Mouse (Mus musculus): Measurements from ENCODE around the gene Taf4. TPM values are rescaled to one million over a fixed set of nuclear protein-coding genes. Genes with fewer than 3 reads are reported as not detected.

Taf4 gene
- polyA plus RNA-seq, 1 experiment from 2014 or later, result 1.6 TPM

DNA sequence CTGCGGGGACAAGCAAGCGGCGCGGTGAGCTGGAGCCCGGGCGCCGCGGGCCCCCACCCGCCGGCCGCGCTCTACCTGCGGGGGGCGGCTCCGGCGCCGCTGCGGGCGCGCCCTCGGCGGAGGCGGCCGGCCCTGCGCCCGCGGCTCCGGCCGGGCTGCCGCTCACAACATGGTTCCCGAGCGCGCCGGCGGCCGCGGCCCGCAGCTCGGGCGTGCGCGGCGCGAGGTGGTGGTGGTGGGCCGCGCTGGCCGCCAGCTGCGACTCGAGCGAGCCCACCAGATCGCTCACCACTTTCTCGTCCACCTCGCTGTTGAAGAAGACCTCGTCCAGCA, 185 bp downstream of the Taf4 start:
- Histone ChIP-seq H3K4me2 (ENCODE audit: low read depth, low read length) (peak overlapping the region; percentile 52), H3K9ac (ENCODE audit: low read depth, low read length) (peak overlapping the region; percentile 88), H3K27me3 (ENCODE audit: control insufficient read depth, insufficient read depth, low read depth, low read length) (no peaks in the 10 kb centered on the region), H3K27ac (ENCODE audit: low read length) (peak overlapping the region; percentile 86), H3K9me3 (replicated peaks; ENCODE audit: control insufficient read depth, low read length) (no peaks in the 10 kb centered on the region), H3K36me3 (ENCODE audit: control insufficient read depth, insufficient read depth) (no peaks in the 10 kb centered on the region), H3K4me1 (ENCODE audit: control insufficient read depth, low read depth, low read length) (peaks cover 41% of the 10 kb centered on the region), H3K4me3 (ENCODE audit: low read depth, low read length) (peak overlapping the region; percentile 90)
- 0% methylated on average over 35 of the region's 54 CpGs for WGBS (ENCODE audit: insufficient replicate concordance)
- peak; percentile 23 for ATAC-seq (ENCODE audit: low read depth)

DNA sequence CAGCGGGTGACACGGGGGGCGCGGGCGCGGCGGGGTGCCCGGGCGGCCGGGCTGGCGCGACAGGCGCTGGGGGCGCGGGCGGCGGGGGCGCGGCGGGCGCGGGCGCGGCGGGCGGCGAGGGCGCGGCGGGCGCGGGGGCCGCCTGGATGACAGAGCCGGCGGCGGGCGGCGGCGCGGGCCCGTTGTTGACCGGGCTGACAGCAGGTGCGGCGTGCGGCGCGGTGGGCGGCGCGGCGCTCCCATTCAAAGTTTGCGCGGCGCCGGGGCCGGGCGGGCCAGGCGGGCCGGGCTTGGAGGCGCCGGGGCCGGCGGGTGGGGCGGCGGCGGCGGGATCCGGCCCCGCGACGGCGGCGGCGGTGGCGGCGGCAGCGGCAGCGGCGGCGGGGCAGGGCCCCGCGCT, 595 bp downstream of the Taf4 start:
- peaks cover 41% of the 10 kb centered on the region for H3K4me1 ChIP-seq (ENCODE audit: control insufficient read depth, low read depth, low read length)
- H3K9ac ChIP-seq (ENCODE audit: low read depth, low read length), result peak overlapping the region; percentile 88
- no peaks in the 10 kb centered on the region for H3K27me3 ChIP-seq (ENCODE audit: control insufficient read depth, insufficient read depth, low read depth, low read length)
- peak overlapping the region; percentile 86 for H3K27ac ChIP-seq (ENCODE audit: low read length)
- no peaks in the 10 kb centered on the region for H3K9me3 ChIP-seq (replicated peaks; ENCODE audit: control insufficient read depth, low read length)
- H3K4me2 ChIP-seq (ENCODE audit: low read depth, low read length), result peak overlapping the region; percentile 47
- H3K4me3 ChIP-seq (ENCODE audit: low read depth, low read length), result peak overlapping the region; percentile 90
- WGBS (ENCODE audit: insufficient replicate concordance), result 0% methylated on average over 1 of the region's 82 CpGs
- H3K36me3 ChIP-seq (ENCODE audit: control insufficient read depth, insufficient read depth), result no peaks in the 10 kb centered on the region
- ATAC-seq (ENCODE audit: low read depth), result peak; percentile 17

DNA sequence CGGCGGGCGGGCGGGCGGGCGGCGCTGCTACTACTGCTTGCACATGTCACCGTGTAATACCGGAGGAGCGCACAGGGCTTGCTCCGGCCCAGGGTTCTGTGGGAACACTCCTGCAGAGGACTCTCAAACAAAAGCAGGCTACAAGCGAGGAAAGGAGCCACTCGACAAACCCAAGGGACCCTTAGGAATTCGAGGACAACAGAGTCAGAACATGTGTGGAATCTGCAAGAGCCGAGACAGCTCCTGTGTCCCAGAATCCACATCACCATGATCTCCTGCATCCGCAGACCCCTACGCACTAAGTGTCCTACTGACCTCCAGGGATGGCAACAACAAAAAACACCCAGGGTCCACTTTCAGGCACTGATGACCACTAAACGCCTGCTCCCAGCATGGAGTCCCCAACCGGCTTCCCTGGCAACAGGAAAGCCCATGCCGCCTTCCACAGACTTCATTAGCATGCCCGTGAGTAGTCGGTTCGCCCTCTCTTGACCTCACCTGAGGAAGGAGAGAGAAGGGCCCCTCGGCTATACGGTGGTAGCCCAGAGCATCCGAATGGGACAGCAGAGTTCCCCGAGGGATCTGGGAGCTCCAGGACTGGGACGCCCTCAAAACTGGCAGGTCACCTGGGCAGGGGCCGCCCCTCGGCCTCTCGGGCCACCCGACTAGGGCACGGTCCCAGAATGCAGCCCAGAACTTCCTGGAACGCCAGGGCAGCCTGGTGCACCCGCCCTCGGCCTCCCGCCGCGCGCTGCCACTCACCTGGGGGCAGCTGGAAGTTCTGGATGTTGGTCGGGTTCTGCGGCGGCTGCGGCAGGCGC, 1.6 kb downstream of the Taf4 start:
- Histone ChIP-seq H3K4me2 (ENCODE audit: low read depth, low read length) (peak overlapping the region; percentile 97), H3K36me3 (ENCODE audit: control insufficient read depth, insufficient read depth) (no peaks in the 10 kb centered on the region), H3K9ac (ENCODE audit: low read depth, low read length) (peak overlapping the region; percentile 88), H3K4me3 (ENCODE audit: low read depth, low read length) (peak overlapping the region; percentile 90), H3K9me3 (replicated peaks; ENCODE audit: control insufficient read depth, low read length) (no peaks in the 10 kb centered on the region), H3K4me1 (ENCODE audit: control insufficient read depth, low read depth, low read length) (peaks cover 41% of the 10 kb centered on the region), H3K27me3 (ENCODE audit: control insufficient read depth, insufficient read depth, low read depth, low read length) (no peaks in the 10 kb centered on the region), H3K27ac (ENCODE audit: low read length) (no peak overlapping the region)
- no peak for ATAC-seq (ENCODE audit: low read depth)
- 3% methylated on average over 45 of the region's 45 CpGs for WGBS (ENCODE audit: insufficient replicate concordance)

DNA sequence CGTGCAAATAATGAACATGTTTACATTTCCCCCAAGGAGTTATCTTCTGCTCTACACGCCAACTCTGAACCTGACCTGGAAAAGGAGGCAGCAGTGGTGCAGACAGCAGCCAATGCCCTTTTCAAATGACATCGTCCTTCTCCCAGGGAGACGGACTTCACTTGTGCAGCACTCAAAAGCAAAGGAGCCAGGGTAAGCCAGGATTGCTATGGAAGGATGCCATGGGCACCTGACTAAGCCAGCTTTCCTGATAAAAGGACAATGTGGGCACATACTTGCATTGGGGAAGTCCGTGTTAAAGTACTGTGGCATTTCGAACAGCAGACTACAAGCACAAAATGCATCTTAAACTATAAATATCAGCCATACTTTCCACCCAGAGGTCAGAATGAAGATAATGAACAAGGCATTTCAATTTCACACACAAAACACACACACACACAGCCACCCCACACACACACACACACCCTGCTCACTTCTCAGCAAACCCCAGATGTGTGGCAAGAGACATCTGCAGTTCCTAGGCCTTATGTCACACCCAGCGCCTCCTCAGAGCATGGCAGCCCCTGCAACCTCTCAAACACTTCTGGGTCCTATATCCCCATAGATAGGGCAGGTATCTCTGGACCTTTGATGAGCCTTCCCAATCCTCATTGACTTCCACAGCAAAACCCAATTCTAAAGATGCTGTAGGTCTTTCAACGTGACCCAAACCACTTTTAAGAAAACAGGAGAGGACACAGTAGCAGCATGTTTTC, 2.4 kb downstream of the Taf4 start:
- Histone ChIP-seq H3K9ac (ENCODE audit: low read depth, low read length) (peak overlapping the region; percentile 18; the same call in 1 of the 2 replicates), H3K4me1 (ENCODE audit: control insufficient read depth, low read depth, low read length) (peaks cover 41% of the 10 kb centered on the region), H3K4me3 (ENCODE audit: low read depth, low read length) (peak overlapping the region; percentile 90)

GRCm38 (mm10) chr2:179972406-179972805, 4.0 kb downstream of the Taf4 start:
- Histone ChIP-seq H3K9me3 (replicated peaks; ENCODE audit: control insufficient read depth, low read length) (no peaks in the 10 kb centered on the region), H3K27me3 (ENCODE audit: control insufficient read depth, insufficient read depth, low read depth, low read length) (no peaks in the 10 kb centered on the region), H3K4me1 (ENCODE audit: control insufficient read depth, low read depth, low read length) (peaks cover 36% of the 10 kb centered on the region), H3K4me2 (ENCODE audit: low read depth, low read length) (no peak overlapping the region), H3K9ac (ENCODE audit: low read depth, low read length) (no peak overlapping the region), H3K27ac (ENCODE audit: low read length) (no peak overlapping the region), H3K36me3 (ENCODE audit: control insufficient read depth, insufficient read depth) (no peaks in the 10 kb centered on the region), H3K4me3 (ENCODE audit: low read depth, low read length) (no peak overlapping the region)
- 54% methylated on average over 2 of the region's 2 CpGs for WGBS (ENCODE audit: insufficient replicate concordance)
- no peak for ATAC-seq (ENCODE audit: low read depth)

More for the DNA sequence above, 2.4 kb downstream of the Taf4 start:
- Histone ChIP-seq H3K36me3 (ENCODE audit: control insufficient read depth, insufficient read depth) (no peaks in the 10 kb centered on the region), H3K4me2 (ENCODE audit: low read depth, low read length) (peak overlapping the region; percentile 97), H3K27ac (ENCODE audit: low read length) (no peak overlapping the region), H3K27me3 (ENCODE audit: control insufficient read depth, insufficient read depth, low read depth, low read length) (no peaks in the 10 kb centered on the region), H3K9me3 (replicated peaks; ENCODE audit: control insufficient read depth, low read length) (no peaks in the 10 kb centered on the region)
- ATAC-seq (ENCODE audit: low read depth), result no peak
- 27% methylated on average over 8 of the region's 8 CpGs for WGBS (ENCODE audit: insufficient replicate concordance)

- Histone ChIP-seq H3K4me1 (ENCODE audit: control insufficient read depth, low read depth, low read length) (peaks cover 35% of the 10 kb centered on the region), H3K4me2 (ENCODE audit: low read depth, low read length) (no peak overlapping the region), H3K27ac (ENCODE audit: low read length) (no peak overlapping the region), H3K27me3 (ENCODE audit: control insufficient read depth, insufficient read depth, low read depth, low read length) (no peaks in the 10 kb centered on the region), H3K9ac (ENCODE audit: low read depth, low read length) (no peak overlapping the region), H3K4me3 (ENCODE audit: low read depth, low read length) (no peak overlapping the region), H3K36me3 (ENCODE audit: control insufficient read depth, insufficient read depth) (no peaks in the 10 kb centered on the region), H3K9me3 (replicated peaks; ENCODE audit: control insufficient read depth, low read length) (no peaks in the 10 kb centered on the region)
- 53% methylated on average over 2 of the region's 2 CpGs for WGBS (ENCODE audit: insufficient replicate concordance)
- no peak for ATAC-seq (ENCODE audit: low read depth)
These were observed 4.6 kb downstream of the Taf4 start for GRCm38 (mm10) chr2:179971891-179972290.

- Histone ChIP-seq H3K9me3 (replicated peaks; ENCODE audit: control insufficient read depth, low read length) (no peaks in the 10 kb centered on the region), H3K27me3 (ENCODE audit: control insufficient read depth, insufficient read depth, low read depth, low read length) (no peaks in the 10 kb centered on the region), H3K27ac (ENCODE audit: low read length) (no peak overlapping the region), H3K9ac (ENCODE audit: low read depth, low read length) (no peak overlapping the region), H3K36me3 (ENCODE audit: control insufficient read depth, insufficient read depth) (no peaks in the 10 kb centered on the region), H3K4me1 (ENCODE audit: control insufficient read depth, low read depth, low read length) (peaks cover 23% of the 10 kb centered on the region), H3K4me2 (ENCODE audit: low read depth, low read length) (no peak overlapping the region), H3K4me3 (ENCODE audit: low read depth, low read length) (no peak overlapping the region)
- WGBS (ENCODE audit: insufficient replicate concordance), result 82% methylated on average over 3 of the region's 3 CpGs
- no peak for ATAC-seq (ENCODE audit: low read depth)
These were observed 7.3 kb downstream of the Taf4 start for GRCm38 (mm10) chr2:179969137-179969536.

- Histone ChIP-seq H3K4me1 (ENCODE audit: control insufficient read depth, low read depth, low read length) (peaks cover 13% of the 10 kb centered on the region), H3K27ac (ENCODE audit: low read length) (no peak overlapping the region), H3K9me3 (replicated peaks; ENCODE audit: control insufficient read depth, low read length) (no peaks in the 10 kb centered on the region), H3K27me3 (ENCODE audit: control insufficient read depth, insufficient read depth, low read depth, low read length) (no peaks in the 10 kb centered on the region), H3K4me3 (ENCODE audit: low read depth, low read length) (no peak overlapping the region), H3K9ac (ENCODE audit: low read depth, low read length) (no peak overlapping the region), H3K36me3 (ENCODE audit: control insufficient read depth, insufficient read depth) (no peaks in the 10 kb centered on the region), H3K4me2 (ENCODE audit: low read depth, low read length) (no peak overlapping the region)
- WGBS (ENCODE audit: insufficient replicate concordance), result 63% methylated on average over 5 of the region's 5 CpGs
- ATAC-seq (ENCODE audit: low read depth), result no peak
These were observed 8.8 kb downstream of the Taf4 start for GRCm38 (mm10) chr2:179967633-179968032.

- H3K4me3 ChIP-seq (ENCODE audit: low read depth, low read length), result no peak overlapping the region
- H3K27ac ChIP-seq (ENCODE audit: low read length), result no peak overlapping the region
- H3K4me2 ChIP-seq (ENCODE audit: low read depth, low read length), result no peak overlapping the region
- no peaks in the 10 kb centered on the region for H3K27me3 ChIP-seq (ENCODE audit: control insufficient read depth, insufficient read depth, low read depth, low read length)
- H3K36me3 ChIP-seq (ENCODE audit: control insufficient read depth, insufficient read depth), result no peaks in the 10 kb centered on the region
- peaks cover 9% of the 10 kb centered on the region; the same call in 1 of the 2 replicates for H3K4me1 ChIP-seq (ENCODE audit: control insufficient read depth, low read depth, low read length)
- 49% methylated on average over 4 of the region's 4 CpGs for WGBS (ENCODE audit: insufficient replicate concordance)
- no peaks in the 10 kb centered on the region for H3K9me3 ChIP-seq (replicated peaks; ENCODE audit: control insufficient read depth, low read length)
- H3K9ac ChIP-seq (ENCODE audit: low read depth, low read length), result no peak overlapping the region
- no peak for ATAC-seq (ENCODE audit: low read depth)
These were observed 15.0 kb downstream of the Taf4 start for GRCm38 (mm10) chr2:179961420-179961819.

Measured in liver, embryonic 16.5 days (tissue).